Mouse (Mus musculus): ENCODE measurements around the gene Thra. TPM values are rescaled to one million over a fixed set of nuclear protein-coding genes. Genes with fewer than 3 reads are reported as not detected.

Gene Thra
- polyA plus RNA-seq, 1 experiment = 128 TPM

- no peak overlapping the region for H3K27ac ChIP-seq (ENCODE audit: insufficient read depth, low read depth, low read length)
- H3K27me3 ChIP-seq (ENCODE audit: control insufficient read depth, insufficient read depth, low read length) = no peaks in the 10 kb centered on the region
- no peak overlapping the region for H3K4me3 ChIP-seq (ENCODE audit: low read depth, low read length)
- 87% methylated on average over 16 of the region's 16 CpGs for WGBS
- no peak for TF ChIP-seq POLR2A (IDR thresholded peaks at IDR 0.05; ENCODE audit: low read depth, low read length)
- TF ChIP-seq CTCF (IDR thresholded peaks at IDR 0.05; ENCODE audit: extremely low read depth, insufficient read length, insufficient replicate concordance, low read depth, low read length) = no peak
- H3K36me3 ChIP-seq (ENCODE audit: control insufficient read depth, insufficient read depth, low read length) = peaks cover 20% of the 10 kb centered on the region
- H3K4me1 ChIP-seq (ENCODE audit: control insufficient read depth, insufficient read depth, insufficient read length, low read length) = no peaks in the 10 kb centered on the region
Observed at GRCm38 (mm10) chr11:98698849-98699640, 41.4 kb upstream of the Thra start.

- 25% methylated on average over 4 of the region's 4 CpGs for WGBS
- H3K4me3 ChIP-seq (ENCODE audit: low read depth, low read length) = no peak overlapping the region
- H3K36me3 ChIP-seq (ENCODE audit: control insufficient read depth, insufficient read depth, low read length) = peaks cover 19% of the 10 kb centered on the region
- H3K27ac ChIP-seq (ENCODE audit: insufficient read depth, low read depth, low read length) = no peak overlapping the region
- H3K27me3 ChIP-seq (ENCODE audit: control insufficient read depth, insufficient read depth, low read length) = no peaks in the 10 kb centered on the region
- TF ChIP-seq CTCF (IDR thresholded peaks at IDR 0.05; ENCODE audit: extremely low read depth, insufficient read length, insufficient replicate concordance, low read depth, low read length) = peak; percentile 83; the same call in 1 of the 2 replicates
- TF ChIP-seq POLR2A (IDR thresholded peaks at IDR 0.05; ENCODE audit: low read depth, low read length) = no peak
- no peaks in the 10 kb centered on the region; the same call in 1 of the 2 replicates for H3K4me1 ChIP-seq (ENCODE audit: control insufficient read depth, insufficient read depth, insufficient read length, low read length)
Observed at GRCm38 (mm10) chr11:98699911-98700310, 40.5 kb upstream of the Thra start.

- no peaks in the 10 kb centered on the region; the same call in 1 of the 2 replicates for H3K4me1 ChIP-seq (ENCODE audit: control insufficient read depth, insufficient read depth, insufficient read length, low read length)
- no peak within 1 kb of the TSS for H3K27ac ChIP-seq (ENCODE audit: insufficient read depth, low read depth, low read length)
- 69% methylated on average over 10 of the region's 10 CpGs for WGBS
- H3K4me3 ChIP-seq (ENCODE audit: low read depth, low read length) = no peak within 1 kb of the TSS
- TF ChIP-seq CTCF (IDR thresholded peaks at IDR 0.05; ENCODE audit: extremely low read depth, insufficient read length, insufficient replicate concordance, low read depth, low read length) = no peak
- no peak for TF ChIP-seq POLR2A (IDR thresholded peaks at IDR 0.05; ENCODE audit: low read depth, low read length)
- peaks cover 19% of the 10 kb centered on the region for H3K36me3 ChIP-seq (ENCODE audit: control insufficient read depth, insufficient read depth, low read length)
- H3K27me3 ChIP-seq (ENCODE audit: control insufficient read depth, insufficient read depth, low read length) = no peaks in the 10 kb centered on the region
Observed at GRCm38 (mm10) chr11:98701213-98701670, 39.2 kb upstream of the Thra start, which contains the start of gene Csf3. TSS of gene Csf3 (plus strand) at chr11:98701263.

DNA sequence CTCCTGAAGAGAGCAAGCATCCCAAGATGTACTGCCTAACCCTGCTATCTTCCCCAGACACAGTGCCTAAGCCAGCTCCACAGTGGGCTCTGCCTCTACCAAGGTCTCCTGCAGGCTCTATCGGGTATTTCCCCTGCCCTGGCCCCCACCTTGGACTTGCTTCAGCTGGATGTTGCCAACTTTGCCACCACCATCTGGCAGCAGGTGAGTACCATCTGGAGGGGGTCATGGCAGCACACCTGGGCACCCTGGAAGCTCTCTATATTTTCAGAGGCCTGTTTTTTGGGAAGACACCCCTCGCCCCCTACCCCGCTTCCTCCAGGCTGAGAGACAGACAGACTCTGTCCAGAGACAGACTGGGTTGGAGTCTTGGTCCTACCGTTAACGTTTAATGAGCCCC lies 38.1 kb upstream of the Thra start:
- 67% methylated on average over 5 of the region's 5 CpGs for WGBS
- H3K36me3 ChIP-seq (ENCODE audit: control insufficient read depth, insufficient read depth, low read length) = peaks cover 25% of the 10 kb centered on the region
- H3K27ac ChIP-seq (ENCODE audit: insufficient read depth, low read depth, low read length) = no peak overlapping the region
- H3K4me1 ChIP-seq (ENCODE audit: control insufficient read depth, insufficient read depth, insufficient read length, low read length) = no peaks in the 10 kb centered on the region; the same call in 1 of the 2 replicates
- H3K4me3 ChIP-seq (ENCODE audit: low read depth, low read length) = no peak overlapping the region
- no peak for TF ChIP-seq CTCF (IDR thresholded peaks at IDR 0.05; ENCODE audit: extremely low read depth, insufficient read length, insufficient replicate concordance, low read depth, low read length)
- TF ChIP-seq POLR2A (IDR thresholded peaks at IDR 0.05; ENCODE audit: low read depth, low read length) = no peak
- H3K27me3 ChIP-seq (ENCODE audit: control insufficient read depth, insufficient read depth, low read length) = no peaks in the 10 kb centered on the region

DNA sequence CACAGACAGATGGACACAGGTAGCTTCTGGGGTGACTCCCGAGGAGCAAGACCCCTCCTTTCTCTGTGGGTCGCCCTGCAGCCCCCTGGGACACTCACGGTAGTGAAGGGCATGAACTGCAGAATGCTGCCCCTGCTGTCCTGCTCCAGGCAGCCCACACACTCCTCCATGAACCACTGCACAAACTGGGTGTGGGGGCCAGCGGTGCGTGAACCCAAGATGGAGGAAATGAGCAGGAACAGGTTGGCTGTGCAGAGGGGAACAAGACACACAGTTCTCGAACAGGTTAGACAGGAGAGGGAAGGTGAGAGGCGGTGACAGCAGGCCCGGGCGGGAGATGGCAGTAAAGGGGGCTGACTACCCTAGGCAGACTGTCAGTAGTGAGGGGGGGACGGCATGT lies 35.4 kb upstream of the Thra start:
- WGBS = 92% methylated on average over 10 of the region's 10 CpGs
- Histone ChIP-seq H3K4me3 (ENCODE audit: low read depth, low read length) (no peak overlapping the region), H3K27me3 (ENCODE audit: control insufficient read depth, insufficient read depth, low read length) (no peaks in the 10 kb centered on the region), H3K4me1 (ENCODE audit: control insufficient read depth, insufficient read depth, insufficient read length, low read length) (peaks cover 18% of the 10 kb centered on the region), H3K27ac (ENCODE audit: insufficient read depth, low read depth, low read length) (no peak overlapping the region), H3K36me3 (ENCODE audit: control insufficient read depth, insufficient read depth, low read length) (peaks cover 25% of the 10 kb centered on the region)
- TF ChIP-seq POLR2A (IDR thresholded peaks at IDR 0.05; ENCODE audit: low read depth, low read length) = no peak
- TF ChIP-seq CTCF (IDR thresholded peaks at IDR 0.05; ENCODE audit: extremely low read depth, insufficient read length, insufficient replicate concordance, low read depth, low read length) = no peak

GRCm38 (mm10) chr11:98707401-98708281 lies 32.8 kb upstream of the Thra start:
- no peak overlapping the region for H3K4me3 ChIP-seq (ENCODE audit: low read depth, low read length)
- H3K4me1 ChIP-seq (ENCODE audit: control insufficient read depth, insufficient read depth, insufficient read length, low read length) = peaks cover 22% of the 10 kb centered on the region
- H3K27me3 ChIP-seq (ENCODE audit: control insufficient read depth, insufficient read depth, low read length) = no peaks in the 10 kb centered on the region
- TF ChIP-seq POLR2A (IDR thresholded peaks at IDR 0.05; ENCODE audit: low read depth, low read length) (no peak), CTCF (IDR thresholded peaks at IDR 0.05; ENCODE audit: extremely low read depth, insufficient read length, insufficient replicate concordance, low read depth, low read length) (no peak)
- H3K27ac ChIP-seq (ENCODE audit: insufficient read depth, low read depth, low read length) = peak overlapping the region; percentile 70
- WGBS = 71% methylated on average over 22 of the region's 22 CpGs
- H3K36me3 ChIP-seq (ENCODE audit: control insufficient read depth, insufficient read depth, low read length) = peaks cover 29% of the 10 kb centered on the region

All from small intestine, adult 2 months (tissue).